Mouse (Mus musculus) retina, postnatal 7 days (tissue): Measurements from ENCODE around the gene Pdzd9.
"Not testable (repeated sequence)": the region's sequence is repeated elsewhere in the genome, so short reads cannot be mapped to it uniquely, and the experiment has no call there.

Experiments used
- DNase-seq: peaks from one replicate; pipeline ENCODE4 v3.0.0-alpha.2; 2012; ENCODE audit warnings: low read depth, low spot score

Gene Pdzd9

GRCm38 (mm10) chr7:120670153-120670875 is at the start of gene Pdzd9:
Pdzd9 (minus strand) TSS chr7:120670343.
- peak; percentile 57 for DNase-seq

- DNase-seq, result no peak
These were observed 47.1 kb upstream of the Pdzd9 start for GRCm38 (mm10) chr7:120717261-120717660.

DNA sequence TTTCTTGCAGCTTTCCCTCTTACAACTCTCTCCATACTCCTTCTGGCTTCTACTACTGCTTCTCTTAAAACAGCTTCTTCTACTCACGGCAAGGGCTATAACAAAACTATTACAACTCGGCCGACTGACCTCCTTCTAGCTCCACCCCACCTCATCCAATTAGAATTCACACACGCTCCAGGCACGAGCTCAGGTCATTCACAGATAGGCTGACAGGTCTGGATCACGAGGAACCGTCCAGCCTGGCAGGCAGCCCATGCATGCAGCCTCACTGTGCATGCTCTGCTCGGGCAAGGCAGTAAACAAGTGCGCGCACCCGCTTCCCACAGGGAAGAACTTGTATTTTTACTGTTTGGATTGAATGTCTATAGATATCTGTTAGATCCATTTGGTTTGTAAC is 43.8 kb upstream of the Pdzd9 start:
- DNase-seq, result not testable (repeated sequence)

DNA sequence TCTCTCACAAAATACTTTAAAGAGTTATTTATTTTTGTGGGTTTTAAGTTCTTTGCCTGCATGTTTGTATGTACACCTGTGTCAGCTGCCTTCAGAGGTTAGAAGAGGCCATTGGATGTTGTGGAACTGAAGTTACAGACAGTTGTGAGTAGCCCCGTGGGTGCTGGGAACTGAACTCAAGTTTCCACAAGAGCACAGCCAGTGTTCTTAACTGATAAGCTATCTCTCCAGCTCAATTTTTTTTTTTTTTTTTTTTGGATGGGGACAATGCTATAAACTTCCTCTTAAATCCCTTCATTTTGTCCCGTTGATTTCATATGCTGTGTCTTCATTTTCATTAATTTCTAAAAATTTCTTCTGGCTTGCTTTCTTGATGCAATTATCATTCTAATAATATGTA is 43.1 kb upstream of the Pdzd9 start:
- DNase-seq, result no peak

DNA sequence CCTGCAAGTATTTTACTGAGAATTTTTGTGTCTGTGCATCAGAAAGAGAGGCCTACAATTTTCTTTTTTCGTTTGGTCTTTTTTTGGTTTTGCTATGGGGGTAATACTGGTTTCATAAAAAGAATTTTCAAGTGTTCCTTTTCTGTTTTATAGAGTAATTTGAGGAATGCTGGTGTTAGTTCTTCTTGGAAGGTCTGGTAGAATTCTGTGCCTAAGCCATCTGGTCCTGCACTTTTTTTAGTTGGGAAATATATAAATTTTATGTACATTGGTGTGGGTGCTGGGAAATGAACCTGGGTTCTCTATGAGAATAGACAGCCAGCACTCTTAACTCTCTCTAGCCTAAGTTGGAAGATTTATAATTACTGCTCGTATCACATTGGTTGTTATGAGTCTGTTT is 41.9 kb upstream of the Pdzd9 start:
- DNase-seq, result no peak

GRCm38 (mm10) chr7:120703888-120704287 is 33.7 kb upstream of the Pdzd9 start:
- no peak for DNase-seq

DNA sequence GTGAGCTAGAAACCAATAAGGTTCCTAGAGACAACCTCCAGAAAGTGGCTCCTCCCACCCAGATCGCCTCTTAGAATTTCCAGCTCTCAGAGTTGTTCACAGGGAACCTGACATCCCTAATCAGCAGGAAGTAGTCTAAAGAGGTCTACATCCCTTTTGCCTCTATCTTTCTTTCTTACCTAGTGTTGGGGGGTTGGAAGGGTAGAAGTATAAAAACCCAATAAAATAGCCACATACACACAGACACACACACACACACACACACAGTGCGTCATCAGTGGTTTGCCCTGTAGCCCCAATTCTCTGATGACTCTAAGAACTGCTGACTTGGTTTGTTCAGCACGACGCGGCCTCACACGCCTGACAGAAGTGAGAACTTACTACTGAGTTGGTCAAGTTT is 29.4 kb upstream of the Pdzd9 start:
- DNase-seq, result no peak

- DNase-seq, result no peak
These were observed 26.2 kb upstream of the Pdzd9 start for GRCm38 (mm10) chr7:120696331-120696730.

DNA sequence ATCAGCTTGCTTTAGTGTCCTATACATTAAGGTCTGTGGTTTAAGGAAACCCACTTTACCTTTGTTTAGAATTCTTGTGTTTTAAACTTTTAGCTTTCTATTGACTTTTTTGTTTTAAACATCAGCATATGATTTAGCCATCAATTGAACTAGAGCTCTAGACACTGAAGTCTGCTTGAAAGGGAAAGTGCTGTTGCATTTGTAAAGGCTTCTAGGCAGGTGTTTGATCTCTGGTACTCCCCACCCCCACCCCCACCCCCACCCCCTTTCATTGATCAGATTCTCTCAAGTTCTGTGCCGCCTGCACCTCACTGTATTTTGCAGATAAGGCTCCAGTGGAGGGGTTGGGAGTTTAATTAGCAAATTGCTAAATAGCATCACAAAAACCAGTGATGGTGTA is 25.5 kb upstream of the Pdzd9 start:
- no peak for DNase-seq

DNA sequence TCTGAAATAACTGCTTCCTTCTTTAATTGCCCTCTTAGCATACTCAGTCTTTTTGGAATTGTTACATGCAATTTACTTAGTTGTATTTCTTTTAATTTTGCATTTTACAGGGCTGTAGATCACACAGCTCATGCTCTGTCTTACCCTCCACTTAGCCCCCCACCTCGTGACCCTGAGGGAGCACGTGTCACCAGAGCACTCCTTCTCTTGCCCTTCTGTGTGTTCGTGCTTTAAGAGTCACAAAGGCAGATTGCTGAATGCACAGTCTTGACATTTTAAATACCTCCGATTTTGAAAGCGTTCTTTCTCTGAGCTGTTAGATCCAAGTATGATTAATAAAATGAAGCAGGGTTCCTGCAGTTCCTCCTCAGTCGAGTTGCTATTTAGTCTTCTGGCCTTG is 25.1 kb upstream of the Pdzd9 start:
- DNase-seq, result no peak

DNA sequence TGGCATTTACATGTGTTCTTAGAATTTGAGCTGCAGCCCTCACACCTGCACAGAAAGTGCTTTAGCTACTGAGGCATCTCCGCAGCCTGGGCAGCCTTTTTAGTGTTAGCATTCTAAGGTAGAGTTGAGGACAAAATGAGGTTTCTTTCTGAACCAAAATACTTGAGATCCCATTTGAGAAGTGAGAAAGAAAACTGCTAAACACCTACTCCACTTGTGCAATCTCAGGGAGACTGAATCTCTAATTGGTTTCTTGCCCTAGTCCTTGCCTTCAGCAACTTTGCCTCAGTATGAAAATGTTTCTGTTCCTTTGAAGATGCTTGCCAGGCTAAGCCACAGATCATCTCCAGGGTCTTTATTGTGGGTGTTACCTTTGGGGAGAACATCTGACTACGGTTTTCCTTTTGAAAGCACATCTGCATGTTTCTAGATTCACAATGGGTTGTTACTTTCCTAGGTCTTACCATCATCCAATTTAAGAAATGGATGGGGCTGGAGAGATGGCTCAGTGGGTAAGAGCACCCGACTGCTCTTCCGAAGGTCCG is 23.8 kb upstream of the Pdzd9 start:
- no peak for DNase-seq

DNA sequence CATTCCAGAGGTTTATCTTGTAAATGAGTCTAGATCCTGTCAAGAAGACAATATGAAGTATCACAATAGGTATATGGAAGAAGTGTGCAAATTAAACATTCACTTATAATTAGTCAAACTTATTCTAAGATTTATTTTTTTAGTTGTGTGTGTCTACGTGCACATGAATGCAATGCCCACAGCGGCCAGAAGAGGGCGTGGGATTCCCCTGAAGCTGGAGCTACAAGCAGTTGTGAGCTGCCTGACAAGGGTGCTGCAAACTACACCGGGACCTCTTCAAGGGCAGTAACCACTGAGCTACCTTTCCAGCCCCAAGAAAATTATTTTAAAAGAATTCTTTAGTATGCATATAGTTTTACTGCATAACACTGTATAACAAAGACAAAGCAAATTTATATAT is 20.5 kb upstream of the Pdzd9 start:
- DNase-seq, result no peak

GRCm38 (mm10) chr7:120685227-120685626 is 15.1 kb upstream of the Pdzd9 start:
- DNase-seq, result no peak

- no peak for DNase-seq
These were observed 14.6 kb upstream of the Pdzd9 start for GRCm38 (mm10) chr7:120684731-120685161.

- no peak for DNase-seq
These were observed 11.9 kb upstream of the Pdzd9 start for GRCm38 (mm10) chr7:120682002-120682401.

- no peak for DNase-seq
These were observed 8.9 kb upstream of the Pdzd9 start for GRCm38 (mm10) chr7:120679023-120679422.

- DNase-seq, result no peak
These were observed 7.8 kb upstream of the Pdzd9 start for GRCm38 (mm10) chr7:120677764-120678531.

DNA sequence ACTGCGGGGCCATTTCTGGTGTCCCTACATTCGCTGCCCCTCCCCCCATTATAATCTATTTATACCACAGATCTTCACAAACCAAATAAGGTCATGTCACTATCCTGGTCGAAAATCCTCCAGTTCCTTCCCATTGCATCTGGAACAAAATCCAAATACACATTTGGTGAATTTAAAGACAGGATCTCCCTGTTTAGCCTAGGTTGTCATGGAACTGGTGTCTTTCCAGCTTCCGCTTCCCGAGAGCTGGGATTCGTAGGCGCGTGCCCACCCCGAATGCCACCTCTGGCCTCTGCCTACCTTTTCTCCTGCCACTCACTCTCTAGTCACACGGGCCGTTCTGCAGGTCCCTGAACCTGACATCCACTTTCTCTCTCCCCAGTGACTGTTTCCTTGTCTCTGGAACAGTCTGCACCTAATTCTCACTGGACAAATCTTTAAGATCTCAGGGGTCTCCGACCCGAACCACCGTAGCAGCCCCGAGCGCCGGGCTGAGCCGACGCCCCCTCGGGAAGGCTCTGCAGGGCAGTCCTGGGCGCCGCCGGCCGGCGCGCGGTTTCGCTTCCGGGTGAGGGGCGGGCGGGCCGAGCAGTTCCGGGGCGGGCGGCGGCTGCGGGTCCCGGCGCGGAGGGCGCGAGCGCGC is 7.0 kb upstream of the Pdzd9 start, which contains the start of gene Mosmo:
Gene Mosmo (plus strand): TSS at position 618 of the 643 bp plus-strand sequence.
- DNase-seq, result peak; percentile 61

DNA sequence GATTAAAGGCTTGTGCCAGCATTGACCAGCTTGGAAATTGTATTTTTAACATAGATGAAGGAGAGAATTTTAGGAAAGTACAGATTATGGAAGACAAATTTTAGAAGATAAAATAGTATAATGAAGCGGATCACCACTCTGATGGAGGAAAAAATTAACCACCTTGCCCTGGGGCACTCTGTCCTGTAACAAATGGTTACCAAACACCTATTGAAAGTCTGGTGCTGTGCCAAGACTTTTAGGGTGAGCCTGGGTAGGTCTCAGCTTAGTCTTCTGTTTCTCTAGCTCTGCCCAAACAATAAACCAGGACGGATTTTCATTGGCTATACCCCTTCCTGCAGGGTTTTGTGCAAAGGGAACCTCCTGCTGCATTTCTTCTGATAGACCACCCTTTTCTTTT is 1.1 kb upstream of the Pdzd9 start:
- no peak for DNase-seq

- DNase-seq, result no peak
These were observed 8.1 kb downstream of the Pdzd9 start for GRCm38 (mm10) chr7:120662079-120662478.

GRCm38 (mm10) chr7:120647849-120648248 is 22.3 kb downstream of the Pdzd9 start:
- DNase-seq, result no peak

DNA sequence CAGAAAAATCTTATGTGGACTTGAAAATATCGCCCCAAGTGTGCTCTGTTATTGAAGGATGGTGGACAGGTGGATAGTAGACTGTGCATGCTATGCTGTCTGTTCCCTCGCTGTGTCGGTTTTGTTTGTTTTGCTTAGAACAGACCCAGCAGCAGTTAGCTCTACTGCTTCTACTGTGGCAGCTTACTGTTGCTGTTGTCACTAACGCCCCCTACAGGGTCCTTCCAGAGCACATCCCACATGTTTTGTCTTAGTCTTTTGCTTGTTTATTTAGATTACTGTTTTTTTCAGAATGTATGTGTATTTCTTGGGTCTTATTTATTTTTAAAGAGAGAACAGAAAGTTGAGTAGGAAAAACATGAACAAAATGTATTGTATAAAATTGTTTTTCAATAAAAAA is 26.9 kb downstream of the Pdzd9 start:
- no peak for DNase-seq
